Mouse (Mus musculus): Measurements from ENCODE around the gene Ephb1.

GRCm38 (mm10) chr9:101934887-101935286 lies 419.6 kb downstream of the Ephb1 start:
- TF ChIP-seq CTCF (IDR thresholded peaks at IDR 0.05; ENCODE audit: control insufficient read depth, insufficient read depth, insufficient read length) (no peak), MAX (IDR thresholded peaks at IDR 0.05) (no peak)
